Mouse (Mus musculus) forebrain, embryonic 12.5 days (tissue): ENCODE measurements around the gene Itga2b. TPM values are rescaled to one million over a fixed set of nuclear protein-coding genes. Genes with fewer than 3 reads are reported as not detected.

Experiments
- ATAC-seq: fragments of 200-750 bp; cut with Nextera tagmentation; 2 replicates; pipeline ENCODE4 v1.8.0; 2017; ENCODE audit warnings: moderate TSS enrichment; ENCODE audit not compliant: low FRiP score
- H3K27ac ChIP-seq: fragments of 300-500 bp; sonication (generic); 2 replicates; pipeline ENCODE4 v1.5.1; 2016; ENCODE audit warnings: mild to moderate bottlenecking
- H3K27me3 ChIP-seq: fragments of 300-500 bp; sonication (generic); 2 replicates; pipeline ENCODE4 v1.6.1; 2016; ENCODE audit warnings: mild to moderate bottlenecking
- H3K36me3 ChIP-seq: fragments of 300-500 bp; sonication (generic); replicated peaks from 2 replicates; pipeline ENCODE4 v1.6.1; 2016; ENCODE audit warnings: mild to moderate bottlenecking
- H3K4me1 ChIP-seq: fragments of 300-500 bp; sonication (generic); 2 replicates; pipeline ENCODE4 v1.6.1; 2016
- H3K4me2 ChIP-seq: fragments of 300-500 bp; sonication (generic); 2 replicates; pipeline ENCODE4 v1.6.1; 2016; ENCODE audit warnings: mild to moderate bottlenecking, moderate library complexity
- H3K4me3 ChIP-seq: fragments of 300-500 bp; sonication (generic); replicated peaks from 2 replicates; pipeline ENCODE4 v1.5.1; 2016; ENCODE audit warnings: mild to moderate bottlenecking
- H3K9ac ChIP-seq: fragments of 300-500 bp; sonication (generic); 2 replicates; pipeline ENCODE4 v1.6.1; 2016; ENCODE audit warnings: mild to moderate bottlenecking
- H3K9me3 ChIP-seq: fragments of 300-500 bp; sonication (generic); 2 replicates; pipeline ENCODE4 v1.6.1; 2016
- WGBS: fragments of 180-500 bp; shearing (Covaris S2); methylation state at CpG from one replicate; pipeline ENCODE4 v1.1.7; 2016; 5-methylcytosine and 5-hydroxymethylcytosine counted together
- polyA plus RNA-seq: library from polyadenylated mRNA; unstranded; fragments of >200 nt; fragmentation: Nextera tagmentation; extraction: Ambion mirVana; gene quantifications from 2 replicates; pipeline ENCODE4 v1.2.1, GENCODE M21; 2016

The Itga2b gene
- polyA plus RNA-seq, 1 experiment from 2014 or later = 4.5 TPM

GRCm38 (mm10) chr11:102480897-102481296 lies 11.0 kb upstream of the Itga2b start:
- Histone ChIP-seq H3K4me2 (no peak overlapping the region), H3K9ac (no peak overlapping the region), H3K27ac (no peak overlapping the region), H3K4me1 (no peaks in the 10 kb centered on the region), H3K36me3 (peaks cover 64% of the 10 kb centered on the region), H3K9me3 (no peaks in the 10 kb centered on the region), H3K27me3 (no peaks in the 10 kb centered on the region), H3K4me3 (no peak overlapping the region)
- WGBS = 90% methylated on average over 4 of the region's 4 CpGs
- no peak for ATAC-seq

DNA sequence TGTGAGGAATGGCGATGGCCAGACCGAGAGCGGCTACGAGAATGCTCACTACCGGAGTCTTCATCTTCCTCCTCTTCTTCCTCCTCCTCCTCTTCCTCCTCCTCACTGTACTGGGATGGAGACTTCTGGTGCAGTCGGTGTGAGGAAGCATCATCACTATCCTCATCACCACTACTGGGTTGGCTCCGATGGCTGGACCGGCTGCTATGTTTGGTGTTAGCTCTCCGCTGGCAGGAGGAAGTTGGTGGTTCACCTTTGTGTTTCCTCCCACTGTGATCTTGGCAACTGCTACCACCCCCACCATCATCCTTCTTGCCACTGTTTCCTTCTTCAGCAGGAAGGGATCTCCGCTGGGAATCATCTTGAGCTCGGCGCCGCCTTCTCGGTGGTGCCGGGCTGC lies 10.2 kb upstream of the Itga2b start:
- no peak overlapping the region for H3K4me2 ChIP-seq
- H3K27ac ChIP-seq = no peak overlapping the region
- H3K36me3 ChIP-seq = peaks cover 59% of the 10 kb centered on the region
- no peaks in the 10 kb centered on the region for H3K27me3 ChIP-seq
- H3K9me3 ChIP-seq = no peaks in the 10 kb centered on the region
- WGBS = 99% methylated on average over 15 of the region's 15 CpGs
- ATAC-seq = no peak
- H3K4me3 ChIP-seq = no peak overlapping the region
- H3K9ac ChIP-seq = no peak overlapping the region
- no peaks in the 10 kb centered on the region for H3K4me1 ChIP-seq

GRCm38 (mm10) chr11:102479581-102479980 lies 9.7 kb upstream of the Itga2b start:
- Histone ChIP-seq H3K36me3 (peaks cover 55% of the 10 kb centered on the region), H3K4me1 (no peaks in the 10 kb centered on the region), H3K27me3 (no peaks in the 10 kb centered on the region), H3K27ac (no peak overlapping the region), H3K4me2 (no peak overlapping the region), H3K9ac (no peak overlapping the region), H3K4me3 (no peak overlapping the region), H3K9me3 (no peaks in the 10 kb centered on the region)
- WGBS = 96% methylated on average over 23 of the region's 23 CpGs
- no peak for ATAC-seq

GRCm38 (mm10) chr11:102478671-102479070 lies 8.7 kb upstream of the Itga2b start:
- Histone ChIP-seq H3K9me3 (no peaks in the 10 kb centered on the region), H3K4me1 (no peaks in the 10 kb centered on the region), H3K4me3 (no peak overlapping the region), H3K27me3 (no peaks in the 10 kb centered on the region), H3K9ac (no peak overlapping the region), H3K4me2 (no peak overlapping the region), H3K36me3 (peaks cover 52% of the 10 kb centered on the region), H3K27ac (no peak overlapping the region)
- WGBS = 87% methylated on average over 3 of the region's 3 CpGs
- ATAC-seq = no peak

GRCm38 (mm10) chr11:102475027-102475426 lies 5.1 kb upstream of the Itga2b start:
- Histone ChIP-seq H3K9ac (no peak overlapping the region), H3K4me2 (no peak overlapping the region), H3K4me3 (no peak overlapping the region), H3K36me3 (peaks cover 30% of the 10 kb centered on the region), H3K9me3 (no peaks in the 10 kb centered on the region), H3K27me3 (no peaks in the 10 kb centered on the region), H3K27ac (no peak overlapping the region), H3K4me1 (no peaks in the 10 kb centered on the region)
- no peak for ATAC-seq
- 95% methylated on average over 3 of the region's 3 CpGs for WGBS

DNA sequence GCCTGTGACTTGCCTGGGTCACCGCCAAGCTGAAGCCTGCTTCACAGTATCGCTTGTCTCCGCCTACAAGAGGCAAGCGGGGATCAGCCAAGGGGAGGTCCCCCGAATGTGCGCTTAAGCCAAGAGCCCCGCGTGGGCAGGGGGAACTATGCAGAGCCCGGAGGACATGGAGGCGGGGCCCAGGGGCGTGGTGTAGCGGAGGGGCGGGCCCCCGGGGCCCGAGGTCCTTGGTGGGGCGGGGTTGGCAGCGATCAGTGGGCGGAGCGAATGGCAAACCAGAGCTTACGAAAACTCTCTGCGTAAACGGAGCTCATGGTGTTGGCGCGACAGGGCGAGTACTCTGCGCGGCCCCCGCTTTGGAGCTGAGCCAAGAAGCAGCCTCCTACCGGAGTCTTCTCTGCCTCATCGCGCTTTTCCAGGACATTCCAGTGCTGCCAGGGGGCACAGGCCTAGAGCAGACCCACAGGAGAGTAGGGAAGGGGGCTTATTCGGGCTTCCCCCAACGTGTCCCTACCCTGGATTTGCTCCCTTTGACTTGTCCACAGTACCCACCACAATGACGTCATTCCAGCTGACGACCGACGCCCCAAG lies 2.8 kb downstream of the Itga2b start:
- under 1% methylated on average over 37 of the region's 37 CpGs for WGBS
- no peaks in the 10 kb centered on the region for H3K36me3 ChIP-seq
- peak overlapping the region; percentile 41 for H3K4me3 ChIP-seq
- H3K27me3 ChIP-seq = peaks cover 39% of the 10 kb centered on the region
- no peaks in the 10 kb centered on the region for H3K9me3 ChIP-seq
- H3K27ac ChIP-seq = peak overlapping the region; percentile 50
- H3K4me1 ChIP-seq = peaks cover 22% of the 10 kb centered on the region
- peak overlapping the region; percentile 80 for H3K4me2 ChIP-seq
- peak overlapping the region; percentile 45 for H3K9ac ChIP-seq
- peak; percentile 91 for ATAC-seq

GRCm38 (mm10) chr11:102465713-102466436 lies 4.0 kb downstream of the Itga2b start:
- H3K4me3 ChIP-seq = 0 out of 2 replicates have a peak overlapping the region, but pooled peaks have one; percentile 5
- peaks cover 39% of the 10 kb centered on the region for H3K27me3 ChIP-seq
- peak overlapping the region; percentile 13 for H3K4me2 ChIP-seq
- no peaks in the 10 kb centered on the region for H3K9me3 ChIP-seq
- H3K4me1 ChIP-seq = peaks cover 22% of the 10 kb centered on the region
- 9% methylated on average over 26 of the region's 26 CpGs for WGBS
- no peak for ATAC-seq
- no peak overlapping the region for H3K27ac ChIP-seq
- no peaks in the 10 kb centered on the region for H3K36me3 ChIP-seq
- H3K9ac ChIP-seq = no peak overlapping the region

- Histone ChIP-seq H3K9ac (no peak overlapping the region), H3K4me3 (no peak overlapping the region), H3K27me3 (peaks cover 45% of the 10 kb centered on the region), H3K27ac (no peak overlapping the region), H3K9me3 (no peaks in the 10 kb centered on the region), H3K4me1 (peaks cover 22% of the 10 kb centered on the region), H3K36me3 (no peaks in the 10 kb centered on the region), H3K4me2 (no peak overlapping the region)
- ATAC-seq = no peak
- 93% methylated on average over 6 of the region's 6 CpGs for WGBS
Measured at GRCm38 (mm10) chr11:102464901-102465300, 5.0 kb downstream of the Itga2b start.

GRCm38 (mm10) chr11:102461764-102462163 lies 8.2 kb downstream of the Itga2b start:
- 87% methylated on average over 3 of the region's 3 CpGs for WGBS
- no peak for ATAC-seq
- Histone ChIP-seq H3K9me3 (no peaks in the 10 kb centered on the region), H3K36me3 (no peaks in the 10 kb centered on the region), H3K4me3 (no peak overlapping the region), H3K27me3 (peaks cover 45% of the 10 kb centered on the region), H3K4me2 (no peak overlapping the region), H3K27ac (no peak overlapping the region), H3K9ac (no peak overlapping the region), H3K4me1 (peaks cover 14% of the 10 kb centered on the region)

DNA sequence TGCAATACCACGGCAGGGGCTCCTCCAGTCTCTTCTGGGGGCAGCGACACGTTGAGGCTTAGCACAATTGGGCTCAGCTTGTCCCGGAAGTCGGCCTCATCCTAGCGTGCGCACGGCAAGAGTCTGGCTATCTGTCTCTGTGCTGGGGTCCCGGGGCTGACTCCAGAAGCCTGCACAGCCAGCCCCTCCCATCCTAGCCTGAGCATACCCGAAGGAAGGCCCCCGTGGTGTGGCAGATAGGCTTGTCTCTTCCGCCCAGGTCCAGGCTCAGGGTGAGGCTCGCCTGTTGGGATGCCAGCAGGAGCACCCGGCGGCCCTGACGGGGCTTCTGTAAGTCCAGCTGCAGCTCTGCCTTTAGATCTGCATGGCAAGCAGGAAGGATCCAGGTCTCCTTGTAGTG lies 9.4 kb downstream of the Itga2b start:
- 60% methylated on average over 16 of the region's 16 CpGs for WGBS
- ATAC-seq = no peak
- Histone ChIP-seq H3K4me3 (no peak overlapping the region), H3K9me3 (no peaks in the 10 kb centered on the region), H3K27ac (no peak overlapping the region), H3K4me1 (peaks cover 16% of the 10 kb centered on the region), H3K9ac (no peak overlapping the region), H3K36me3 (no peaks in the 10 kb centered on the region), H3K4me2 (no peak overlapping the region), H3K27me3 (peaks cover 42% of the 10 kb centered on the region)

GRCm38 (mm10) chr11:102455740-102456396 lies 14.1 kb downstream of the Itga2b start:
- WGBS = under 1% methylated on average over 40 of the region's 40 CpGs
- peak; percentile 94 for ATAC-seq
- no peaks in the 10 kb centered on the region for H3K36me3 ChIP-seq
- H3K27me3 ChIP-seq = peaks cover 67% of the 10 kb centered on the region
- peak overlapping the region; percentile 48 for H3K4me3 ChIP-seq
- H3K9ac ChIP-seq = peak overlapping the region; percentile 50
- peak overlapping the region; percentile 88 for H3K4me2 ChIP-seq
- no peaks in the 10 kb centered on the region for H3K9me3 ChIP-seq
- H3K27ac ChIP-seq = peak overlapping the region; percentile 71
- H3K4me1 ChIP-seq = peaks cover 23% of the 10 kb centered on the region

- peaks cover 29% of the 10 kb centered on the region for H3K4me1 ChIP-seq
- no peak overlapping the region for H3K4me3 ChIP-seq
- no peaks in the 10 kb centered on the region for H3K36me3 ChIP-seq
- ATAC-seq = no peak
- no peak overlapping the region for H3K4me2 ChIP-seq
- H3K9me3 ChIP-seq = no peaks in the 10 kb centered on the region
- 17% methylated on average over 10 of the region's 10 CpGs for WGBS
- no peak overlapping the region for H3K27ac ChIP-seq
- peaks cover 81% of the 10 kb centered on the region for H3K27me3 ChIP-seq
- no peak overlapping the region for H3K9ac ChIP-seq
Measured at GRCm38 (mm10) chr11:102453131-102453530, 16.8 kb downstream of the Itga2b start.
